Mouse (Mus musculus): ENCODE results near the gene Mvb12b.

- TF ChIP-seq POLR2A (IDR thresholded peaks at IDR 0.05; ENCODE audit: extremely low read depth, insufficient read depth, low read length), result no peak
- TF ChIP-seq CTCF (IDR thresholded peaks at IDR 0.05; ENCODE audit: low read depth, low read length), result no peak
These were observed 104.3 kb downstream of the Mvb12b start for GRCm38 (mm10) chr2:33783419-33783818.
